Mouse (Mus musculus): Measurements from ENCODE around the gene Serinc2. TPM values are rescaled to one million over a fixed set of nuclear protein-coding genes. Genes with fewer than 3 reads are reported as not detected.

The Serinc2 gene
- total and polyA plus RNA-seq, 3 experiments, result 1.4 to 2.8 (median 1.8) TPM

DNA sequence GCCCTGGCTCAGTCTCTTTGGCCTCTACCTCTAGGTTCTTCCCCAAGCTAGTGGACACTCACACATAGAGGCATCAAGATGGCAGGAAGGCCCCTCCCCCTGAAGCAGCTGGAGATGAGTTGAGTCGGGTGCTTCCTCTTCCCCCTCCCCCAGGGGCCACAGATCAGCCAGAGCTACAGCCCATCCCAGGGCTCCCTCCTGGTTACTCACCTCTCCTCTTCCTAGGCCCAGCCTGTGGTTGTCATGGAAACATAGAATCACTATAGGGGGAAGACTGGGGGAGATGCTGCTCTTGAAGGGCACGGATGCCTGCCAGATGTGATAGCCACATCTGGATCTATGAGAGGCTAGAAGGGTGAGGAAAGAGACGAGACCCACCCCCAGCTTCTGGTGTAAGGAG is 25.7 kb upstream of the Serinc2 start:
- intact Hi-C loops (cut with DNase I), result no loop called here
- no peak for DNase-seq

DNA sequence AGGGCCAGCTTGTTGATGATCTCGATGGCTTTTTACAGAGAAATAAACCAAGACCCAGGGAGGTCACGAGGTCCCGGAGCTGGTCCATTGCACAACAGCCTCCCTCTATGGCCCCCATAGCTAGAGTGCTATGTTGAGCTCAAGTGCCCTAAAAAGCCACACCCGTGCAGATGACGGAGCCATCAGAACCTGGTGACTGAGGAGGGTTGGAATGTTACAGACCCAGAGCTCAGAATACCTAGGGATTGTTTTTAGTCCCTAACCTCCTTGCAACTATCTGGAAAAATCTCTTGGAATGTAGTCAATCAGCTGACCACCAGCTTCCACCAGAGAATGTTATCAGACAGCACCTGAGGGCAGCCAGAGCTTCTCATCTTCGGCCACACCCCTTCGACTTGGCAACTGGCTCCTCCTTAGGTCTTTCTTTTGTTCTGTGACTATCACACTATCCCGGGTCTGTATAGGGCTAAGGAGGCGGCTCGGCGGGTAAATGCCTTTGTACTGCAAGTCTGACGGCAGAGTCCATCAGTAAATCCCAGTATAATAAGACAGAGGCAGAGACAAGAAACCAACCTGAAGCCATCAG is 23.4 kb upstream of the Serinc2 start:
- no peak overlapping the region for H3K4me3 ChIP-seq
- H3K4me1 ChIP-seq (ENCODE audit: control insufficient read depth, insufficient read depth, low read length), result peaks cover 4% of the 10 kb centered on the region; the same call in 1 of the 2 replicates
- H3K27ac ChIP-seq, result no peak overlapping the region
- no peak for TF ChIP-seq POLR2A (IDR thresholded peaks at IDR 0.05; ENCODE audit: insufficient read depth, low read depth, low read length)
- no peak for TF ChIP-seq EP300 (IDR thresholded peaks at IDR 0.05; ENCODE audit: insufficient read depth, low read depth, low read length)
- TF ChIP-seq CTCF (IDR thresholded peaks at IDR 0.05), result no peak
- H3K79me2 ChIP-seq (replicated peaks; ENCODE audit: control insufficient read depth, insufficient read depth, low read length), result no peaks in the 10 kb centered on the region
- H3K27me3 ChIP-seq (ENCODE audit: control insufficient read depth, insufficient read depth, low read length), result no peaks in the 10 kb centered on the region
- intact Hi-C loops (cut with DNase I), result no loop called here
- no peak overlapping the region for H3K9ac ChIP-seq (ENCODE audit: low read depth, low read length)
- H3K36me3 ChIP-seq (ENCODE audit: control insufficient read depth, insufficient read depth, low read length), result no peaks in the 10 kb centered on the region
- no peak for DNase-seq
- 61% methylated on average over 12 of the region's 12 CpGs for WGBS

More for the DNA sequence above, 25.7 kb upstream of the Serinc2 start:
- no peaks in the 10 kb centered on the region; the same call in 1 of the 2 replicates for H3K79me2 ChIP-seq (replicated peaks; ENCODE audit: control insufficient read depth, insufficient read depth, low read length)
- no peak overlapping the region for H3K9ac ChIP-seq (ENCODE audit: low read depth, low read length)
- 41% methylated on average over 3 of the region's 3 CpGs for WGBS
- no peak overlapping the region for H3K27ac ChIP-seq
- peaks cover 2% of the 10 kb centered on the region; the same call in 1 of the 2 replicates for H3K4me1 ChIP-seq (ENCODE audit: control insufficient read depth, insufficient read depth, low read length)
- no peak overlapping the region for H3K4me3 ChIP-seq
- peaks cover 3% of the 10 kb centered on the region; the same call in 1 of the 2 replicates for H3K27me3 ChIP-seq (ENCODE audit: control insufficient read depth, insufficient read depth, low read length)
- TF ChIP-seq POLR2A (IDR thresholded peaks at IDR 0.05; ENCODE audit: insufficient read depth, low read depth, low read length) (no peak), CTCF (IDR thresholded peaks at IDR 0.05) (no peak), EP300 (IDR thresholded peaks at IDR 0.05; ENCODE audit: insufficient read depth, low read depth, low read length) (no peak)
- no peaks in the 10 kb centered on the region for H3K36me3 ChIP-seq (ENCODE audit: control insufficient read depth, insufficient read depth, low read length)

GRCm38 (mm10) chr4:130299629-130300018 is 20.6 kb upstream of the Serinc2 start:
- no peaks in the 10 kb centered on the region for H3K36me3 ChIP-seq (ENCODE audit: control insufficient read depth, insufficient read depth, low read length)
- H3K27me3 ChIP-seq (ENCODE audit: control insufficient read depth, insufficient read depth, low read length), result no peaks in the 10 kb centered on the region
- peak overlapping the region; percentile 51; the same call in 1 of the 2 replicates for H3K9ac ChIP-seq (ENCODE audit: low read depth, low read length)
- peak overlapping the region; percentile 84 for H3K27ac ChIP-seq
- no peak overlapping the region for H3K4me3 ChIP-seq
- intact Hi-C loops (cut with DNase I), result no loop called here
- TF ChIP-seq EP300 (IDR thresholded peaks at IDR 0.05; ENCODE audit: insufficient read depth, low read depth, low read length) (no peak), CTCF (IDR thresholded peaks at IDR 0.05) (no peak), POLR2A (IDR thresholded peaks at IDR 0.05; ENCODE audit: insufficient read depth, low read depth, low read length) (no peak)
- H3K79me2 ChIP-seq (replicated peaks; ENCODE audit: control insufficient read depth, insufficient read depth, low read length), result no peaks in the 10 kb centered on the region
- no peak for DNase-seq
- WGBS, result 42% methylated on average over 8 of the region's 8 CpGs
- peaks cover 4% of the 10 kb centered on the region; the same call in 1 of the 2 replicates for H3K4me1 ChIP-seq (ENCODE audit: control insufficient read depth, insufficient read depth, low read length)

- intact Hi-C loops (cut with DNase I), result no loop called here
- H3K9ac ChIP-seq (ENCODE audit: low read depth, low read length), result no peak overlapping the region
- no peak overlapping the region for H3K4me3 ChIP-seq
- DNase-seq, result peak; percentile 72 to 86
- H3K27ac ChIP-seq, result peak overlapping the region; percentile 84
- H3K4me1 ChIP-seq (ENCODE audit: control insufficient read depth, insufficient read depth, low read length), result peaks cover 4% of the 10 kb centered on the region; the same call in 1 of the 2 replicates
- H3K36me3 ChIP-seq (ENCODE audit: control insufficient read depth, insufficient read depth, low read length), result no peaks in the 10 kb centered on the region
- peak; percentile 95 for TF ChIP-seq EP300 (IDR thresholded peaks at IDR 0.05; ENCODE audit: insufficient read depth, low read depth, low read length)
- TF ChIP-seq POLR2A (IDR thresholded peaks at IDR 0.05; ENCODE audit: insufficient read depth, low read depth, low read length), result no peak
- no peak for TF ChIP-seq CTCF (IDR thresholded peaks at IDR 0.05)
- 59% methylated on average over 11 of the region's 11 CpGs for WGBS
- no peaks in the 10 kb centered on the region for H3K79me2 ChIP-seq (replicated peaks; ENCODE audit: control insufficient read depth, insufficient read depth, low read length)
- no peaks in the 10 kb centered on the region for H3K27me3 ChIP-seq (ENCODE audit: control insufficient read depth, insufficient read depth, low read length)
Measured at GRCm38 (mm10) chr4:130298877-130299628, 20.0 kb upstream of the Serinc2 start.

DNA sequence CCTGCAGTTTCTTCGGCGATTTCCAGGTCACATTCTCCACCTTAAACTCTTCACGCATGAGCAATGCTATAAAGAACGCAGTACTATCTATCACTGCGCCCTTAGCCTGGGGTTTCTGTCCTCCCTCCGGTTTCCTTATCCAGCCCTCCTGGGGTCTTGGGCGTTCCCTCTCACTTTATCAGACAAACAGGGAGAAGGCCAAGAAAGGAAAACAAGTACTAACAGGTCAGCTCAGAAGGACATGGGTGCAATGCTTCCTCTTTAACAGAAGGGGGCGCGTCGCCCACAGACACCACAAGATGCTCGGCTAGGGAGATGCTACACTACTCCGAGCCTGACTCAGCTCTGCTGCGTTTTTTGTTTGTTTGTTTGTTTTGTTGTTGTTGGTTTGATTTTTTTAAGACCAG is 18.1 kb upstream of the Serinc2 start:
- 11% methylated on average over 13 of the region's 13 CpGs for WGBS
- Histone ChIP-seq H3K9ac (ENCODE audit: low read depth, low read length) (no peak overlapping the region), H3K4me1 (ENCODE audit: control insufficient read depth, insufficient read depth, low read length) (peaks cover 4% of the 10 kb centered on the region; the same call in 1 of the 2 replicates), H3K27ac (no peak overlapping the region), H3K27me3 (ENCODE audit: control insufficient read depth, insufficient read depth, low read length) (no peaks in the 10 kb centered on the region), H3K36me3 (ENCODE audit: control insufficient read depth, insufficient read depth, low read length) (no peaks in the 10 kb centered on the region), H3K79me2 (replicated peaks; ENCODE audit: control insufficient read depth, insufficient read depth, low read length) (no peaks in the 10 kb centered on the region), H3K4me3 (no peak overlapping the region)
- no peak for TF ChIP-seq POLR2A (IDR thresholded peaks at IDR 0.05; ENCODE audit: insufficient read depth, low read depth, low read length)
- 0 out of 2 replicates have a peak, but pooled peaks have one; percentile 34 for TF ChIP-seq EP300 (IDR thresholded peaks at IDR 0.05; ENCODE audit: insufficient read depth, low read depth, low read length)
- TF ChIP-seq CTCF (IDR thresholded peaks at IDR 0.05), result peak; percentile 77
- no peak for DNase-seq
- intact Hi-C loops (cut with DNase I), result no loop called here

Data from heart, adult 2 months (tissue).